Mouse (Mus musculus) B cell, adult 2 months (primary cell): ENCODE data around the gene Lmbrd1.
"Not testable (repeated sequence)": the region's sequence is repeated elsewhere in the genome, so short reads cannot be mapped to it uniquely, and the experiment has no call there.

Source experiments
- DNase-seq, 2 experiments: peaks; one replicate each; pipeline ENCODE4 v3.0.0; 2022

Gene Lmbrd1

GRCm38 (mm10) chr1:24678205-24678917 lies at the start of gene Lmbrd1:
Gene Lmbrd1 (plus strand): TSS chr1:24678630.
- peak; percentile 99 to 100 for DNase-seq

- peak in 1 of 2 experiments; percentile 5 for DNase-seq
Measured at GRCm38 (mm10) chr1:24633553-24634132, 44.8 kb upstream of the Lmbrd1 start.

DNA sequence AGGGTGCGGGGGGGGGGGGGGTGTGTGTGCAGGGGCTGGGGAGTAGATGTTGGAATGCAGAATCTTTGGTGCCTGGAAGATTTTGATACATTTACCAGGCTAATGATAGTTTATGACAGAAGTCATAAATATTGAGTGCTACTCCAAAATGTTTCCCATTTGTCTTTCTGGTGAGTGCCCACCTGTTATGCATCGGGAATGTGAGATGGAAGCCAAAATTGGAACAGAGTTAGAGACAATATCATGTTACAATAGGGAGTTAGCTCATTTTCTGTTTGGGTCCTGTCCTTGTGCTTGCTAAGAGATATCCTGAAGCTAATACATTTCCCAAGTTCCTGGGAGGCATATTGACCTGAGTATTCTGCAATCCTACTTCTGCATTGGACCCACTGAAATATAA lies 28.3 kb upstream of the Lmbrd1 start:
- no peak for DNase-seq

GRCm38 (mm10) chr1:24659914-24660313 lies 18.5 kb upstream of the Lmbrd1 start:
- DNase-seq, result no peak

GRCm38 (mm10) chr1:24660662-24661061 lies 17.8 kb upstream of the Lmbrd1 start:
- DNase-seq, result not testable (repeated sequence)

DNA sequence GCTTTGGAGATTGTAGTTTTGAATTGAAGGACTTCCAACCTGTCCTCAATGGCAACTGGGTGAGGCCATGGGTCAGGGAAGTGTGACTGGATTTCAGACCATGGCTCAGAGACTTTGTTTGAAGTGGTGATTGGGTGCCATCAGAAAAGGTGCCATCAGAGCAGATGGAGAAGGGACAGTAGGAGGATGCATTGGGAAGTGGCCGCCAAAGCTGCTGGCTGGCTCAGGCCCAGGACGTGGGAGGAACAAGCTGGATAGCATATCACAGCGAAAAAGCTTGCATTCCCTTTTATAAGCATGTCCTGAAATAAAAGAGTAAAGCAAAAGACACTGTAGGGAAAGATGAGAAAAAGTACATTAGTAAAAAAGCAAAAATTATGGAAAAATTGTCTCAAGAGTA lies 16.9 kb upstream of the Lmbrd1 start:
- DNase-seq, result no peak

- no peak for DNase-seq
Measured at GRCm38 (mm10) chr1:24664158-24664557, 14.3 kb upstream of the Lmbrd1 start.

- DNase-seq, result no peak
Measured at GRCm38 (mm10) chr1:24673231-24673630, 5.2 kb upstream of the Lmbrd1 start.

DNA sequence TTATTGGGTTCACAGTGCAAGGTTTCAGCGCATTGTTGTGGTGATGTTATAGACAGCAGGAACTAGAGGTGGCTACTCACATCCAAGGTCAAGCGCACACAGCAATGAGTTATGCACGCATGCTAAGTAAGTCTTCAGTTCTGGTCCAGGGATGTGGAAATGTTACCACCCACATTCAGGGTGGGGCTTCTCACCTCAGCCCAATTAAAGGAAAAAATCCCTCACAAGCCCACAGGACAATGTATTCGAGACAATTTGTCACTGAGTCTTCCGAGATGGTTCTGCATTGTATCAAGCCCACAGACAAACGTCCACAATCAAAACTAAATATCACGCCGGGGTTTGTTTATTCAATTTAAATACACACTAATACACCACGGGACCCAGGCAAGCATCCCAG lies 724 bp upstream of the Lmbrd1 start:
- peak in 1 of 2 experiments; percentile 48 for DNase-seq

DNA sequence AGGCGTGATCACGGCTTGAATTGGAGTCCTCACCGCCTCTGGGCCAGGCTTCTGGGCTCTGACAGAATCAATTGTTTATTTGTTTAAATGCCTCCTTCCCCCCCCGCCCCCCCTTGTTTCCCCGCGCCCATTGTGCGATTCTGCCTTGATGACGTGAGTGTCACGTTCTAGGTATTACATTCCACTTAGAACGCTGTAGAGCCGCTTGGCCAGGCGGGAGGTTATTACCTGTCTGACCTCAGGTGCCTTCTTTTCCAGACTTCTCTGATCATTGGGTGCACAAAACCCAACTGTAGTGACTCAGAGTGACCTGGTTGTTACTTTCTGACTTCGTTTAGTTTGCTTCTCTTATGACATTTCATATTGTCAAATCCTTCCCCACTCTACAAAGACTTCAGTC lies 641 bp downstream of the Lmbrd1 start:
- DNase-seq, result peak; percentile 68 to 69

- peak; percentile 81 for DNase-seq
Measured at GRCm38 (mm10) chr1:24680991-24681390, 2.6 kb downstream of the Lmbrd1 start.

DNA sequence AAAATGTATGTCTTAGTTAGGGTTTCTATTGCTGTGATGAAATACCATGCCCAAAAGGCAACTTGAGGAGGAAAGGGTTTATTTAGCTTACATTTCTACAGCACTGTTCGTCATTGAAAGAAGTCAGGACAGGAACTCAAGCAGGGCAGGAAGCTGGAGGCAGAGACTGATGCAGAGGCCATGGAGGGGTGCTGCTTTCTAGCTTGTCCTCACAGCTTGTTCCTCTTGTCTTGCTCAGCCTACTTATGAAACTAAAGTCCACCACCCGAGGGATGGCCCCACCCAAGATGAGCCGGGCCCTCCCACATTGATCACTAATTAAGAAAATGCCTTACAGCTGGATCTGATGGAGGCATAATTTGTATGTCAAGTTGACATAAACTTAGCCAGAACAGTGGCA lies 3.5 kb downstream of the Lmbrd1 start:
- DNase-seq, result peak; percentile 29

DNA sequence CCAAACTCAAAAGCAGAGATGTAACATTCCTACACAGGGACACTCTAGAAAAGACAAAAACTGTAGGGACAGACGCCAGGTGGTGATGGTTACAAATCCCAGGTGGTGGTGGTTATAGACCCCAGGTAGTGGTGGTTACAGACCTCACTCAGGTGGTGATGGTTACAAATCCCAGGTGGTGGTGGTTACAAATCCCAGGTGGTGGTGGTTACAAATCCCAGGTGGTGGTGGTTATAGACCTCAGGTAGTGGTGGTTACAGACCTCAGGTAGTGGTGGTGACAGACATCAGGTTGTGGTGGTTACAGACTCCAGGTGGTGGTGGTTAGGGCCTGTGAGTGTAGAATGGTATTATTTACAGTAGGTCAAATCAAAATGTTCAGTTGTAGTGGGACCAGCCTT lies 5.5 kb downstream of the Lmbrd1 start:
- DNase-seq, result peak; percentile 19 to 30

DNA sequence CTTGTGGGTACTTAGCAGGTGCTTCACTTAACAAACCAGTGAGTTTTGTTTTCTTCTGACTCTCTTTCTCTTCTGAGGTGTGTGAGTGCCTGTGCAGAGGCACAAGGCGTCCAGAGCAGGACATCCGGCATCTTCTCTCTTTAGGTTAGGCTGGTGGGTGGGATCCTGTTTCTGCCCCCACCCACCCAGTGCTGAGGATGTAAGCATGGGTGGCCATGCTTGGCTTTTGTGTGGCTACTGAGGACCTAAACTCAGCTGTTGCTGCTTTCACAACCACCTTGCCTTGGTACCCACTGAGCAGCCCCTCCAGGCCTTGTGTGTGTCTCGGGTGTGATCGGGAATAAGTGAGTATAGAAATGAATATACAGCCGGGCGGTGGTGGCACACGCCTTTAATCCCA lies 7.2 kb downstream of the Lmbrd1 start:
- DNase-seq, result peak; percentile 75 to 76

- DNase-seq, result peak in 1 of 2 experiments; percentile 19
Measured at GRCm38 (mm10) chr1:24686235-24687021, 8.0 kb downstream of the Lmbrd1 start.

DNA sequence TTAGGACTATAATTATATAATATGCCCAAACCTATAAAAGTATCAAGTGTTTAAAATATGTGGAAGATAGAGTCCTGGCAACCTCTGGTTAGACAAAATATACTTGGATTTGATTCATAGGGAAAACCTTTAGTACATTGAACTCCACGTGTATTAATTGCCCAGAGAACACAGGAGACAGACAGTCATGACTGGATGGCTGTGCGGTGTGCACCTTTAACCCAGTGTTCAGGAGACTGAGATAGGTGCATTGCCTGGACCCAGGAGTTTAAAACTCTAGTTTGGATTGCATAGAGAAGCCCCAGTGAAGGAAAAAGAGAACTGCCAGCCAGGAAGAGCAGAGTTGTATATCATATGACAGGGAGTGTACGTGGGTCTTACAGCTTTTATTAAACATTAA lies 19.2 kb downstream of the Lmbrd1 start:
- DNase-seq, result no peak

- no peak for DNase-seq
Measured at GRCm38 (mm10) chr1:24698146-24698880, 19.9 kb downstream of the Lmbrd1 start.

DNA sequence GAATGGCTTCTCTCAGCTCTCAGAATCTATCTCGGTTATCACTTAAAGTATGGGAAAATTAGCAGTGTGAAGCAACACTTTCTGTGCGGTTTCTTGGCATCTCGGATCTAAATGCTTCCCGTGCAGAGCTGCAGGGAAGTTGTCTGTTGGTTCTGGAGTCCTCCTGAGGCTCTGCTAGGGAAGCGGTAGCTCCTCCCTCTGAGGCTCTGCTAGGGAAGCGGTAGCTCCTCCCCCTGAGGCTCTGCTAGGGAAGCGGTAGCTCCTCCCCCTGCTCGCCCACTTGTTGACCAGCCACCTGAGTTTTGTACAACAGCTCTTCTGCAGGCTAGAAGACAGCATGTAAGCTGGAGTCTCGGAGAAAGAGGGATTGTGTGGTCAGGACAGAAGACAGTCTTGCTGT lies 20.9 kb downstream of the Lmbrd1 start:
- no peak for DNase-seq

GRCm38 (mm10) chr1:24700241-24700640 lies 21.8 kb downstream of the Lmbrd1 start:
- no peak for DNase-seq

DNA sequence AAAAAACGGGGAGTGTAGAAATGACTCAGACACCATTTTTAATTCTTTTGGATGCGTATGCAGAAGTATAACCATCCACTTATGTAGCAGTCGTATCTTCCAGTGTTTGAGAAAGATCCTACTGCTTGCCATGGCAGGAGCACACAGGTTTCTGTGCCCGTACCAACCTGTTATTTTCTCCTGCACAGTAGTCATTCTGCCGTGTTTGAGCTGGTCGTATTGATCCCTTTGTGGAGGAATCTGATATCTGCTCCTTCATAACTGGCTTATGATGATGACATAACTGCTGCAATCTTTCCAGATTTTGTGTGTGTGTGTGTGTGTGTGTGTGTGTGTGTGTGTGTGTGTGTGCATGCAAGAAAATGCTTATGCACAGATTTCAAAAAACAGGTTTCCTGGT lies 25.4 kb downstream of the Lmbrd1 start:
- no peak for DNase-seq

- DNase-seq, result no peak
Measured at GRCm38 (mm10) chr1:24716301-24716700, 37.9 kb downstream of the Lmbrd1 start.

DNA sequence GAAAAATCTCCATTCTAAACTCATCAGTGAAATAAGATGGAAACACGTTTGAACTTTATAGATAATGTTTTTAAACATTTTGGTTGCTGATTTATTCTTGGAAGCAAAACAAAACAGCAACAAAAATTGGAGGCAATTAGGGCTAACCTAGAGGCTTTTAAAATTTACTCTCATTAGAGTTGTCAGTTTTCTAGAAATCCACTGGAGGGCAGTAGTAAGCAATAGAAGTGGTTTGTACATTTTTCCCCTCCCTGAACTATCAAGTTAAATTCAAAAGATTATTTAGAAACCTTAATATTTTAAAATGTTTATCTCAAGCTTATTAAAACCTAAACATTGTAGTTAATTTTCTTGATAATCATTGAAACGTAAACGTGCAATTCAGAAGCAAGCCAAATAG lies 41.2 kb downstream of the Lmbrd1 start:
- DNase-seq, result no peak

DNA sequence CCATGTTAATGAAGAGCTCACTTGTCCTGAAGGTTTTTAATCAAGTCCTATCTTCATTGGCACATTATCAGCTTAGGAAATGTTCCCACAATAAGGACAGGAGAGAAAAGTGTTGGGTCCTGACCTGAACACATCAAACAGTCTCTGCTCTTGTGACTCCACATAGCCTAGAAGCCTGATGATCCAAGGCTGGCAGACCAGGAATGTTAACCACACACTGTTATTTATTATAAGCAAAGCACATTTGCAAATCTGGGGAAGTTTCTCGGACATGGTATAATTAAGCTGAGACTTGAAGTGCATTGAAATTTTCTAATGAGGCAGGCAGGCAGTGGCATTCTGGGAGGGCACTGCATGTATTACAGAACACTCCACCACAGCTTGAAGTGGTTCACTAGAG lies 41.8 kb downstream of the Lmbrd1 start:
- no peak for DNase-seq
